Mouse (Mus musculus): ENCODE results near the gene Bend4.

DNA sequence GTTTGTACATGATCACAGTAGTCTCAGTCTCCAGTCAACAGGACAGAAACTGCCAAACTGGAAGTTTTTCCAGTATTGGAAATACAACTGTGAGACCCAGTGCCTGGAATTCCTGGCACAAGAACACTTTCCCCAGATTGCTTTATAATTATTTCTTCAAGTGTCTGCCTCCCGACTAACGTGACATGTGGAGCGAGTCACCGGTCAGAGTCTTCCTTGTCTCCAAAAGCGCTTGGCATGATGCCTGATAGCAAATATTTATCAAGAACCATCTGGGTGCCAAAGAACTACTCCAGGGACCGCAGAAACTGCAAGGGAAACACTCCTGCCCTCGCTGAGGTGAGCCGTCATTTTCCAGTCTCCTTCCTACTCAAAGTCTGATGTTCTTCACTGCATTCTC, 45.6 kb upstream of the Bend4 start:
- no peak for TF ChIP-seq CTCF (IDR thresholded peaks at IDR 0.05; ENCODE audit: low read depth)
- TF ChIP-seq EP300 (optimal IDR thresholded peaks at IDR 0.05), result no peak

Measured in stomach, postnatal 0 days (tissue).